Mouse (Mus musculus): ENCODE measurements around the gene Insig2. TPM values are rescaled to one million over a fixed set of nuclear protein-coding genes. Genes with fewer than 3 reads are reported as not detected.
A peak's percentile ranks its signal among the peaks of the same experiment; 100 is the strongest.

Gene Insig2
- polyA plus RNA-seq, 1 experiment from 2014 or later: 38.9 TPM

- no peaks in the 10 kb centered on the region for H3K36me3 ChIP-seq (ENCODE audit: control insufficient read depth, insufficient read depth)
- H3K27me3 ChIP-seq (replicated peaks; ENCODE audit: control insufficient read depth, insufficient read depth, low read length): no peaks in the 10 kb centered on the region
- peak overlapping the region; percentile 88 for H3K27ac ChIP-seq (ENCODE audit: low read depth, low read length)
- H3K9ac ChIP-seq (ENCODE audit: low read depth, low read length): peak overlapping the region; percentile 85
- H3K4me1 ChIP-seq (replicated peaks; ENCODE audit: control insufficient read depth, insufficient read depth, low read length): 0 out of 2 replicates have a peak, but pooled peaks cover 12% of the 10 kb centered on the region
- no peak for TF ChIP-seq CTCF (IDR thresholded peaks at IDR 0.05; ENCODE audit: low read depth)
- 2% methylated on average over 7 of the region's 7 CpGs for WGBS
- ATAC-seq: peak; percentile 59
- no peaks in the 10 kb centered on the region for H3K9me3 ChIP-seq (ENCODE audit: control insufficient read depth)
- peak overlapping the region; percentile 95 for H3K4me3 ChIP-seq (ENCODE audit: low read depth, low read length)
- peak overlapping the region; percentile 88 for H3K4me2 ChIP-seq (replicated peaks; ENCODE audit: low read depth)
Measured at GRCm38 (mm10) chr1:121328193-121328555, 4.2 kb downstream of the Insig2 start.

GRCm38 (mm10) chr1:121327344-121328192, 4.8 kb downstream of the Insig2 start:
- TF ChIP-seq CTCF (IDR thresholded peaks at IDR 0.05; ENCODE audit: low read depth): peak; percentile 61
- Histone ChIP-seq H3K36me3 (ENCODE audit: control insufficient read depth, insufficient read depth) (no peaks in the 10 kb centered on the region), H3K9me3 (ENCODE audit: control insufficient read depth) (no peaks in the 10 kb centered on the region), H3K27ac (ENCODE audit: low read depth, low read length) (peak overlapping the region; percentile 88), H3K4me1 (replicated peaks; ENCODE audit: control insufficient read depth, insufficient read depth, low read length) (0 out of 2 replicates have a peak, but pooled peaks cover 12% of the 10 kb centered on the region), H3K27me3 (replicated peaks; ENCODE audit: control insufficient read depth, insufficient read depth, low read length) (no peaks in the 10 kb centered on the region), H3K9ac (ENCODE audit: low read depth, low read length) (peak overlapping the region; percentile 85), H3K4me3 (ENCODE audit: low read depth, low read length) (peak overlapping the region; percentile 95), H3K4me2 (replicated peaks; ENCODE audit: low read depth) (peak overlapping the region; percentile 88)
- WGBS: under 1% methylated on average over 55 of the region's 55 CpGs
- ATAC-seq: peak; percentile 96

- H3K9ac ChIP-seq (ENCODE audit: low read depth, low read length): peak overlapping the region; percentile 85
- H3K27me3 ChIP-seq (replicated peaks; ENCODE audit: control insufficient read depth, insufficient read depth, low read length): no peaks in the 10 kb centered on the region
- H3K4me3 ChIP-seq (ENCODE audit: low read depth, low read length): peak overlapping the region; percentile 95
- 0 out of 2 replicates have a peak overlapping the region, but pooled peaks have one; percentile 88 for H3K27ac ChIP-seq (ENCODE audit: low read depth, low read length)
- WGBS: 19% methylated on average over 18 of the region's 18 CpGs
- H3K4me2 ChIP-seq (replicated peaks; ENCODE audit: low read depth): peak overlapping the region; percentile 88
- ATAC-seq: no peak
- TF ChIP-seq CTCF (IDR thresholded peaks at IDR 0.05; ENCODE audit: low read depth): no peak
- no peaks in the 10 kb centered on the region for H3K9me3 ChIP-seq (ENCODE audit: control insufficient read depth)
- 0 out of 2 replicates have a peak, but pooled peaks cover 12% of the 10 kb centered on the region for H3K4me1 ChIP-seq (replicated peaks; ENCODE audit: control insufficient read depth, insufficient read depth, low read length)
- no peaks in the 10 kb centered on the region for H3K36me3 ChIP-seq (ENCODE audit: control insufficient read depth, insufficient read depth)
Measured at GRCm38 (mm10) chr1:121326591-121327343, 5.6 kb downstream of the Insig2 start.

- Histone ChIP-seq H3K4me3 (ENCODE audit: low read depth, low read length) (no peak overlapping the region), H3K9me3 (ENCODE audit: control insufficient read depth) (no peaks in the 10 kb centered on the region), H3K9ac (ENCODE audit: low read depth, low read length) (no peak overlapping the region), H3K27ac (ENCODE audit: low read depth, low read length) (no peak overlapping the region), H3K4me1 (replicated peaks; ENCODE audit: control insufficient read depth, insufficient read depth, low read length) (0 out of 2 replicates have a peak, but pooled peaks cover 10% of the 10 kb centered on the region), H3K4me2 (replicated peaks; ENCODE audit: low read depth) (no peak overlapping the region), H3K27me3 (replicated peaks; ENCODE audit: control insufficient read depth, insufficient read depth, low read length) (no peaks in the 10 kb centered on the region), H3K36me3 (ENCODE audit: control insufficient read depth, insufficient read depth) (no peaks in the 10 kb centered on the region)
- no peak for TF ChIP-seq CTCF (IDR thresholded peaks at IDR 0.05; ENCODE audit: low read depth)
- ATAC-seq: no peak
- WGBS: 65% methylated on average over 4 of the region's 4 CpGs
Measured at GRCm38 (mm10) chr1:121323501-121323900, 8.9 kb downstream of the Insig2 start.

GRCm38 (mm10) chr1:121314766-121315428, 17.5 kb downstream of the Insig2 start:
- TF ChIP-seq CTCF (IDR thresholded peaks at IDR 0.05; ENCODE audit: low read depth): no peak
- no peaks in the 10 kb centered on the region; the same call in 1 of the 2 replicates for H3K36me3 ChIP-seq (ENCODE audit: control insufficient read depth, insufficient read depth)
- ATAC-seq: no peak
- H3K4me2 ChIP-seq (replicated peaks; ENCODE audit: low read depth): no peak overlapping the region
- 82% methylated on average over 3 of the region's 3 CpGs for WGBS
- H3K27me3 ChIP-seq (replicated peaks; ENCODE audit: control insufficient read depth, insufficient read depth, low read length): no peaks in the 10 kb centered on the region
- H3K9me3 ChIP-seq (ENCODE audit: control insufficient read depth): no peaks in the 10 kb centered on the region
- H3K9ac ChIP-seq (ENCODE audit: low read depth, low read length): no peak overlapping the region
- H3K27ac ChIP-seq (ENCODE audit: low read depth, low read length): no peak overlapping the region
- H3K4me1 ChIP-seq (replicated peaks; ENCODE audit: control insufficient read depth, insufficient read depth, low read length): no peaks in the 10 kb centered on the region
- no peak overlapping the region for H3K4me3 ChIP-seq (ENCODE audit: low read depth, low read length)

GRCm38 (mm10) chr1:121313181-121313580, 19.2 kb downstream of the Insig2 start:
- no peaks in the 10 kb centered on the region for H3K27me3 ChIP-seq (replicated peaks; ENCODE audit: control insufficient read depth, insufficient read depth, low read length)
- TF ChIP-seq CTCF (IDR thresholded peaks at IDR 0.05; ENCODE audit: low read depth): no peak
- no peak overlapping the region for H3K9ac ChIP-seq (ENCODE audit: low read depth, low read length)
- no peaks in the 10 kb centered on the region for H3K4me1 ChIP-seq (replicated peaks; ENCODE audit: control insufficient read depth, insufficient read depth, low read length)
- H3K27ac ChIP-seq (ENCODE audit: low read depth, low read length): no peak overlapping the region
- no peak for ATAC-seq
- no peaks in the 10 kb centered on the region; the same call in 1 of the 2 replicates for H3K36me3 ChIP-seq (ENCODE audit: control insufficient read depth, insufficient read depth)
- WGBS: 91% methylated on average over 1 of the region's 1 CpGs
- no peaks in the 10 kb centered on the region for H3K9me3 ChIP-seq (ENCODE audit: control insufficient read depth)
- no peak overlapping the region for H3K4me3 ChIP-seq (ENCODE audit: low read depth, low read length)
- no peak overlapping the region for H3K4me2 ChIP-seq (replicated peaks; ENCODE audit: low read depth)
